Mouse (Mus musculus): ENCODE data around the gene Nfia. TPM values are rescaled to one million over a fixed set of nuclear protein-coding genes. Genes with fewer than 3 reads are reported as not detected.

The Nfia gene
- polyA plus RNA-seq, 1 experiment, result 8.1 TPM

DNA sequence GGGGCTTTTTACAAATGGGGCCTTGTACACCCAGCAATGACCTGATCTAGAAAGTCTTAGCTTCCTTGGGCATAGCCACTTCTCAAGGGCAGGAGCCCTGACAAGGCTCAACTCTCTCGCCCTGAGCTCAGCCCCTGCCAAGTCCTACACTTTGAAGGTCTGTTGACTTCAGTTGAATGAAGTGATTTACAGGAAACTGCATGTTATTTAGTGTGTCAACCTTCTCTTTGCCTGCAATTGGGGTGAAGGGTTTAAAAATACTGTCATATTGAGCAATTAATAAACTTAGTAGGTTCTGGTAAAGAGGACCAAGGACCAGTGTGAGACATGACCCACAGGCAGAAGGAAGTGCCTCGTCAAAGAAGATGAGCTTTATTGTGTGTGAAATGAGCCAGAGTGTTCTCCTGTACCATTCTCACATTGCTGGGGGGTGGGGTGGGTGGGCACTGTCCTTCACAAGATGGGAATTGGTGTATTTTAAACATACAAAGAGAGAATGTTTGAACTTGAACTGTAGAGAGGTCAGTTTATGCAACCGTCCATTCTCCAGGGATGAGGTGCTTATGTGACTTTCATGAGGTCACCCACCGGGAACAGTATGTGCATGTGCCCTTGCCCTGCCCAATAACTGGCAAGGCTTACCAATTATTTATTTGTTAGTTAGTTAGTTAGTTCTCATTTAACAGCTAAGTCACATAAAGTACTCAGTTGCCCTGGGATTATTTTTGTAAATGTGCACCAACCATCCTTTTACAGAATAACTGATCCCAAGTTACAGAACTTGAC is 48.1 kb downstream of the Nfia start:
- Histone ChIP-seq H3K4me1 (ENCODE audit: control insufficient read depth, insufficient read depth, low read length) (peaks cover 21% of the 10 kb centered on the region), H3K4me3 (ENCODE audit: insufficient read depth, low read length) (no peak overlapping the region), H3K27ac (ENCODE audit: insufficient read depth, low read depth, low read length) (no peak overlapping the region)
- no peak for TF ChIP-seq CTCF (IDR thresholded peaks at IDR 0.05; ENCODE audit: low read depth, low read length)
- TF ChIP-seq POLR2A (IDR thresholded peaks at IDR 0.05; ENCODE audit: borderline replicate concordance, low read depth, low read length), result no peak

DNA sequence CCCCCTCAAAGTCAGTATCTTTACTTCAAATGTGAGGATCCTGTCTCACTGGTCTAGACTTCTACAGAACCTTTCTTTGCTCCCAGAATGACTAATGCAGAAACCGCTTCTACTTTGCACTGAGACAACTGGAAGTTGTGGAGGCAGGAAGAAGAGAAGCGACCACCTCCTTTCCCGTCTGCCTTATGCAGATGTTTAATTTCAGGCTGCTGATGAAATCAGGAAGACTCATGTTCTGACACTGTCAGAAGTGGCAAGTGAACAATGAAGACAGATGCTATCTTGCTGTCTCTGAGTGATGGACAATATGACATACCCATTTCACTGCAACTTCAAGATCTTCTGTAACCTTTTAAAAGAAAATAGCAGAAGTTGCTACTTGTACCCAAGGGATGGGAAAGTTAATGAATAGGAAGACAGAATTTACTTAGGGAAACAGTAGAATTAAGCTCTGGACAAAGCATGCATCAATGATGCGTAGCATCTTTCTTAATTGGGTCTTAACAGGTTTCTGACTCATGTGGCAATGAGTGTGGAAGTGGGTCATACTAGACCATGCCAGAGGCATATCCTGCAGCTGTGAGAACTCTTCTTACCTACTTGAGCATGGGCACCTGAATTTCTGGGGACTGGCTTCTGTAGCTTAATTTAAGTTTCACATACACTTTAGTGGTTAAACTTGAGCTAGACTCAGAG is 49.2 kb downstream of the Nfia start:
- no peak overlapping the region for H3K27ac ChIP-seq (ENCODE audit: insufficient read depth, low read depth, low read length)
- peaks cover 17% of the 10 kb centered on the region for H3K4me1 ChIP-seq (ENCODE audit: control insufficient read depth, insufficient read depth, low read length)
- TF ChIP-seq CTCF (IDR thresholded peaks at IDR 0.05; ENCODE audit: low read depth, low read length), result no peak
- no peak for TF ChIP-seq POLR2A (IDR thresholded peaks at IDR 0.05; ENCODE audit: borderline replicate concordance, low read depth, low read length)
- no peak overlapping the region for H3K4me3 ChIP-seq (ENCODE audit: insufficient read depth, low read length)

DNA sequence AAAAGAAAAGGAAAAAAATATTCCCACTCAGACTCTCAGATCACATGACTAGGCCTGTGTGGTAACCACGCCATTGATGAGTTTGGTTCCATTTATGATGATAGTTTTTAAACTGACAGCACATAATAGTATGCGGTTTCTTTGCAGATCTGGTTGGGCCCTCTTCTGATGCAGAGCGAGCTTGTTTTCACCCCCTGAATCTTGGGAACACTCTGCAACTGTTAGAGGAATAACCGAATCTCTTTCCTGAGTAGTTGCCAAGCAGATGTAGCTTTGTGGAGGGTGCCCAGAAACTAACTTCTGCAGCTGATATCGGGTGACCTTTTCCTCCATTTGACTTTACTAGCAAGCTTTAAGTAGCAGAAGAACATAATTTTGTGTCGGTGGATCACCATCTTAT is 51.0 kb downstream of the Nfia start:
- Histone ChIP-seq H3K4me1 (ENCODE audit: control insufficient read depth, insufficient read depth, low read length) (peaks cover 17% of the 10 kb centered on the region), H3K27ac (ENCODE audit: insufficient read depth, low read depth, low read length) (no peak overlapping the region), H3K4me3 (ENCODE audit: insufficient read depth, low read length) (no peak overlapping the region)
- TF ChIP-seq POLR2A (IDR thresholded peaks at IDR 0.05; ENCODE audit: borderline replicate concordance, low read depth, low read length) (no peak), CTCF (IDR thresholded peaks at IDR 0.05; ENCODE audit: low read depth, low read length) (no peak)

DNA sequence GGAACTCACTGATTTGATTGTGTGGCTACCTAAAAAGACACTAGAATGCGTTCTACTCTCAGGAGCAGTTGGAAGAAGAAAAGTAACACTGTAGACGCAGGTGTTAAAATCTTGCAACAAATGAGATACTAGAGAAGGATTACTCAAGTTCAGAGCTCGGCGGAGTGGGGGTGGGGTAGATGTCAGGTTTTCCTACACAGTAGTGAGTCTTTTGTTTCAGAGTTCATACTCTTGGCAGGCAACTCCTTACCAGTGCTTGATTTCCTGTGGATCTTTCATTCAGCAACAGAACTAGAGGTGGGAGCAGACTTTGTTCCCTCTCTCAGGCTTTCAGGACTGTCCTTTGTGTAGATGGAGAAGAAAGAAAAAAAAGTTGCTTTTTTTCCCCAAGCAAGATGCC is 51.9 kb downstream of the Nfia start:
- TF ChIP-seq CTCF (IDR thresholded peaks at IDR 0.05; ENCODE audit: low read depth, low read length) (no peak), POLR2A (IDR thresholded peaks at IDR 0.05; ENCODE audit: borderline replicate concordance, low read depth, low read length) (no peak)
- Histone ChIP-seq H3K4me1 (ENCODE audit: control insufficient read depth, insufficient read depth, low read length) (peaks cover 17% of the 10 kb centered on the region), H3K27ac (ENCODE audit: insufficient read depth, low read depth, low read length) (no peak overlapping the region), H3K4me3 (ENCODE audit: insufficient read depth, low read length) (no peak overlapping the region)

DNA sequence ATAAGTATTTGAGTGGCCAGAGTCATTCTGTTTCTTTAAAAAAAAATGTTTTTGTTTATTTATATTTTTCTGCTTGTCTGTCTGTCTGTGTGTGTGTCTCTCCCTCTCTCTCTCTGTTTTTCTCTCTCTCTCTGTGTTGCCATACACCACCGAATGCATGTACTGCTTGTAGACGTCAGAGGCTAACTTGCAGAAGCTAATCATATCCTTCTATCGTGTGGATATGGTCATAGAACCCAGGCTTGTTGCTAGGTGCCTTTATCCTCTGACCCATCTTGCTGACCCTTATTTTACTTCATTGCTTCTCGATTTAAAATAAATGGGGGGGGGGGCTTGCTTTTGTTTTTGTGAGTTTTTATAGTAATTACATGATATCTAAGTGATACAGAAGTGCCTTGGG is 52.9 kb downstream of the Nfia start:
- Histone ChIP-seq H3K4me1 (ENCODE audit: control insufficient read depth, insufficient read depth, low read length) (peaks cover 14% of the 10 kb centered on the region), H3K27ac (ENCODE audit: insufficient read depth, low read depth, low read length) (no peak overlapping the region), H3K4me3 (ENCODE audit: insufficient read depth, low read length) (no peak overlapping the region)
- TF ChIP-seq CTCF (IDR thresholded peaks at IDR 0.05; ENCODE audit: low read depth, low read length) (no peak), POLR2A (IDR thresholded peaks at IDR 0.05; ENCODE audit: borderline replicate concordance, low read depth, low read length) (no peak)

DNA sequence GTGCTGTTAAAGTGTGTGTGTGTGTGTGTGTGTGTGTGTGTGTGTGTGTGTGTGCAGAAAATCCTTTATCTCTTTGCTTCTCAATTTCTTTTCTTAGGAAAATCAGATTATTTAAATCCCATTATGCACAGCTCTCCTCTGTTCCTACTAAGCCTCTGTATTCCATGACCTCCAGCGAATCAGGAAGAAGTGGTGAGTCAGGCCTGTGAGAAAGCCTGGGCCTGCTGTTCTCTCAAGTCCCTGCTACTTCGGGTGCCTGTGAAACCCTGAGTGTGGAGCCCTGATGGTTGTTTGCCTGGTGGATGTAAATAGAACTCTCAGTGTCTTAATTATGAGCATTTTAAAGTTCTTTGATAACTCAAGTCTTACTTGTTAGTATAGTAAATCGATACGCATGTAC is 53.3 kb downstream of the Nfia start:
- Histone ChIP-seq H3K4me1 (ENCODE audit: control insufficient read depth, insufficient read depth, low read length) (peaks cover 11% of the 10 kb centered on the region), H3K4me3 (ENCODE audit: insufficient read depth, low read length) (no peak overlapping the region), H3K27ac (ENCODE audit: insufficient read depth, low read depth, low read length) (no peak overlapping the region)
- no peak for TF ChIP-seq CTCF (IDR thresholded peaks at IDR 0.05; ENCODE audit: low read depth, low read length)
- TF ChIP-seq POLR2A (IDR thresholded peaks at IDR 0.05; ENCODE audit: borderline replicate concordance, low read depth, low read length), result no peak

DNA sequence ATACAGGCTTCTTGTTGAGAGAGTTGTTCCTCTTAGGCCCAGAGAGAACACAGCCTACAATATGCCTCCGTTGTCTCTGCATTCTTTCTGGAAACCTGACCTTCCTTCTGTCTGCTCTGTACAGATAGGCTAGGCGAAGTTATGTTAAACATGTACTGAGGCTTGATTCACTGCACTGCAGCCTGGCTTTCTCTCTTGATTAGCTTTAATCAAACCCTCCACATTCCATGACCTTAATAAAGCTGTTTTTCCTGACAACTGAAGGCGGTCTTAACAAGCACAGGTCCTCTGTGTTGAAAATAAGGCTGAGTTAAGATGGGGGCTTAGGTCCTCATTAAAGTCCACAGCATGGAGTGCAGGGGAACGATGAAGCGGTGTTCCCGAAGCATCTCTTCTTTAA is 54.6 kb downstream of the Nfia start:
- TF ChIP-seq POLR2A (IDR thresholded peaks at IDR 0.05; ENCODE audit: borderline replicate concordance, low read depth, low read length) (no peak), CTCF (IDR thresholded peaks at IDR 0.05; ENCODE audit: low read depth, low read length) (no peak)
- Histone ChIP-seq H3K4me3 (ENCODE audit: insufficient read depth, low read length) (no peak overlapping the region), H3K27ac (ENCODE audit: insufficient read depth, low read depth, low read length) (no peak overlapping the region), H3K4me1 (ENCODE audit: control insufficient read depth, insufficient read depth, low read length) (peaks cover 2% of the 10 kb centered on the region; the same call in 1 of the 2 replicates)

DNA sequence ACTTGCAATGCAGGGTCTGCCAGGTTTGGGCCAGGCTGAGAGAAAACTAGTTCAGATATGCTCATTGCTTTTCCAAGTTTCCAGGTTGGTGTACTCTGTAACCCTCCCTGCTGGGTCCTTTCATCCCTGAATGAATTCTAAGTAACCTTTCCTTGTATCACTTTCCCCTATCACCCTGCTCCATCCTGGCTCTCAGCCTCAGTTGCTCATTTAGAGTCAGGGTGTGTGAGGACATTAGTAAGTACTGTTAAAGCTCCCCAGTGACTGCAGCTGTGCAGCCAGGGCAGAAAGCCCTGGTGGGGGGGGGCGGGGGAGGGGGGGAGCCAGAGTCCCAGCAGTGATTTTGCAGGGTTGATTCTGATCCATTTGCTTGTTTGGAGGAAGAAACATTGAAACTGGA is 56.0 kb downstream of the Nfia start:
- peaks cover 2% of the 10 kb centered on the region; the same call in 1 of the 2 replicates for H3K4me1 ChIP-seq (ENCODE audit: control insufficient read depth, insufficient read depth, low read length)
- TF ChIP-seq POLR2A (IDR thresholded peaks at IDR 0.05; ENCODE audit: borderline replicate concordance, low read depth, low read length), result no peak
- TF ChIP-seq CTCF (IDR thresholded peaks at IDR 0.05; ENCODE audit: low read depth, low read length), result no peak
- no peak overlapping the region for H3K4me3 ChIP-seq (ENCODE audit: insufficient read depth, low read length)
- H3K27ac ChIP-seq (ENCODE audit: insufficient read depth, low read depth, low read length), result no peak overlapping the region

DNA sequence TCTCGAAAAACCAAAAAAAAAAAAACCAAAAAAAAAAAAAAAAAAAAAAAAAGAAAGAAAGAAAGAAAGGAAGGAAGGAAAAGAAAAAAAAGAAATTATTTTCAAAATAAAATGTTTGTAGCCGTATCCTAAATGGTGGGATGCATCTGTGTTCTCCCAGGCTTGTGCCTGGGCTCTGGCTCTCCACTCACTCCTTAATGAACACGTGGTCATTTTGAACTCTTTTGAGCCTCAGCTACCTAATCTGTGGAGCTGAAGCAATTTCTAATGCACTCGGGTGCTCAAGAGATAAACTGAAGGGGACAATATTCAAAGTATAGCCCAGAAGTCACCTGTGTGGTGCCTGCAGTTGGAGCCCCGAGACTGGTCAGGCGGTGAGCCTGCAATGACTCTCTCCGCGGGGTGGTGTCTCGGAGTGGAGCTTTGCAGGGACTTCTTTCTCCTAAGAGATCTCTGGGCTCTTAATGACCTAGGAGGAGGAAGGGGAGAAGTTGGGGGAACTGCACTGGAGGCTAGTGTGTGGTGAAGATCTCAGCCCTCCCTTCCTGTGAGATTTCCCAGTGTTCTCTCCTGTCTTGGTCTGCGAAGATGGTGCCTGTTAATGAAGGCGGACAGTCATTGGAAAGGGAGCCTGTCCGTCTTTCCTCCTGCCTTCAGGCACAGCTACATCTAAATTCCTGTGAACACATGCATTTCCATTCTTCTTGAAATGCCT is 57.0 kb downstream of the Nfia start:
- H3K27ac ChIP-seq (ENCODE audit: insufficient read depth, low read depth, low read length), result no peak overlapping the region
- H3K4me1 ChIP-seq (ENCODE audit: control insufficient read depth, insufficient read depth, low read length), result peaks cover 5% of the 10 kb centered on the region
- no peak overlapping the region for H3K4me3 ChIP-seq (ENCODE audit: insufficient read depth, low read length)
- TF ChIP-seq CTCF (IDR thresholded peaks at IDR 0.05; ENCODE audit: low read depth, low read length), result no peak
- no peak for TF ChIP-seq POLR2A (IDR thresholded peaks at IDR 0.05; ENCODE audit: borderline replicate concordance, low read depth, low read length)

Data from bone marrow macrophage, adult 2 months (primary cell).